Mouse (Mus musculus): ENCODE measurements at regions not wholly inside any gene's neighbourhood (a gene's known extent, or its start where the extent isn't known, plus 50 kb on each side); places are given as distances from the start of the nearest gene placed in this dataset. TPM values are rescaled to one million over a fixed set of nuclear protein-coding genes. Genes with fewer than 3 reads are reported as not detected.

DNA sequence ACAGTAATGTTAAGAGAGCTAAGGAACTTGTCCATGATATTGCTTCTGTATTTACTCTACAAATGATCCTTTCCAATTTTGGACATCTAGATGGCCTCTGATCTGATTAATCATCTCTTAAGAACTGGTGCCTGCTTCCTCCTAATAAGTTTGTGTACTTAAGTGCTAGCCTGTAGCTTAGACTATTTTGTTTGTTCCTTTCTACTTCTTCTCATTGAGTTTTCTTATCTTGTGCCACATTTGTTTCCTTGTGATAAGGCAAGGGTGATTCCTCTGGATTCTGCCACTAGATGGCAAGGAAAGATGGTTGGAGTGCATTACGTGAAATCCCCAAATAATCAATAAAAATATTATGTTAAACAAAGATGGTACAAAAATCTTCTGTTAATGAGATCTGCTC lies 148.0 kb downstream of the Calcrl start:
- TF ChIP-seq EP300 (IDR thresholded peaks at IDR 0.05; ENCODE audit: low read depth) (no peak), CTCF (IDR thresholded peaks at IDR 0.05; ENCODE audit: low read depth) (no peak)
- H3K9me3 ChIP-seq (ENCODE audit: low read length): no peaks in the 10 kb centered on the region
- H3K27me3 ChIP-seq (ENCODE audit: insufficient read depth, low read length): no peaks in the 10 kb centered on the region
- H3K9ac ChIP-seq (replicated peaks): no peak overlapping the region
- no peaks in the 10 kb centered on the region for H3K36me3 ChIP-seq (replicated peaks; ENCODE audit: insufficient read depth, low read length)
- no peak overlapping the region for H3K27ac ChIP-seq (ENCODE audit: low read depth)
- H3K4me2 ChIP-seq (ENCODE audit: low read depth, low read length): no peak overlapping the region
- no peaks in the 10 kb centered on the region for H3K4me1 ChIP-seq (ENCODE audit: insufficient read depth)
- DNase-seq: no peak
- 43% methylated on average over 1 of the region's 1 CpGs for WGBS (ENCODE audit: insufficient replicate concordance)
- H3K4me3 ChIP-seq (ENCODE audit: low read depth, low read length): no peak overlapping the region
- ATAC-seq: no peak

Small RNA genes in the stretch of these regions (microRNA-seq; reads per million reads assigned to microRNA genes)
- gene Gm25972: not detected

Measured in liver, postnatal 0 days (tissue).